ENCODE assay signal across 17 mouse cellular contexts in the genomic region with DNA sequence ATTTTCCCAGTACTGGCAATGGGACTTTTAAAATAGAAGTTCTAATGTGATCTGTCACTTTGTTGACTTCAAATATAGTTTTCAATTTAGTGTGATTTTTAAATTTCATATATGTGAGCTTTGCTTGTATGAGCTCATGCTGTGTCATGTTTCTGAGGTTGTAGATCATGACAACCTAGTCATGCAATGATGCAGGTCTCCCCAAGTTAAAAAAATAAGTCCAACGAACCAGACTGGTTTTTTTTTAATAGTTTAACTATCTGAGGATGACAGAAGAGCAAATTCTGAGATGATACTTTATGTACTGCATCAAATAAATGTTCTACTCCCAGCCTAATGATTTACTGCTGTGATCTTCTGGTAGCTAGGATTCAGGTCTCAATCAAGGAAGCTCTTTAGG.
"Had no signal": no experiment of that assay in that cellular context is flagged by ENCODE, and none has a peak within 500 bp of the region (broad histone marks: within the 10 kb centered on the region; RNA-seq: fewer than 3 reads in every experiment).

No protein-coding gene starts in this region.

- ATAC-seq: intestine, postnatal 0 days had no signal

- H3K4me3 ChIP-seq: layer of hippocampus, adult 2 months; limb, embryonic 10.5 days; limb, embryonic 13.5 days; midbrain, embryonic 12.5 days; midbrain, embryonic 15.5 days had no signal

- H3K9ac ChIP-seq: limb, embryonic 13.5 days; midbrain, embryonic 12.5 days; midbrain, embryonic 15.5 days had no signal

- H3K27me3 ChIP-seq: limb, embryonic 13.5 days; midbrain, embryonic 12.5 days; midbrain, embryonic 15.5 days had no signal

- H3K4me2 ChIP-seq: limb, embryonic 13.5 days; midbrain, embryonic 12.5 days; midbrain, embryonic 15.5 days had no signal

- H3K9me3 ChIP-seq: limb, embryonic 10.5 days; limb, embryonic 13.5 days; midbrain, embryonic 12.5 days; midbrain, embryonic 15.5 days had no signal

- H3K4me1 ChIP-seq: midbrain, embryonic 15.5 days had no signal

- H3K27ac ChIP-seq: kidney, postnatal 0 days; layer of hippocampus, adult 2 months; limb, embryonic 10.5 days; limb, embryonic 13.5 days; macrophage; midbrain, embryonic 12.5 days; midbrain, embryonic 15.5 days had no signal

- H3K36me3 ChIP-seq: limb, embryonic 10.5 days; limb, embryonic 13.5 days; midbrain, embryonic 12.5 days; midbrain, embryonic 15.5 days had no signal

- DNase-seq: kidney, adult 2 months; kidney, postnatal 25 days; layer of hippocampus, adult 9-11 months; right cerebral cortex, adult 18-20 months; right cerebral cortex, postnatal 14 days; spleen, adult 18-20 months; thymus, adult 2 months; thymus, postnatal 14 days; thymus, postnatal 4 days had no signal
